Mouse (Mus musculus): ENCODE results near the gene Fam71a.

The Fam71a gene

DNA sequence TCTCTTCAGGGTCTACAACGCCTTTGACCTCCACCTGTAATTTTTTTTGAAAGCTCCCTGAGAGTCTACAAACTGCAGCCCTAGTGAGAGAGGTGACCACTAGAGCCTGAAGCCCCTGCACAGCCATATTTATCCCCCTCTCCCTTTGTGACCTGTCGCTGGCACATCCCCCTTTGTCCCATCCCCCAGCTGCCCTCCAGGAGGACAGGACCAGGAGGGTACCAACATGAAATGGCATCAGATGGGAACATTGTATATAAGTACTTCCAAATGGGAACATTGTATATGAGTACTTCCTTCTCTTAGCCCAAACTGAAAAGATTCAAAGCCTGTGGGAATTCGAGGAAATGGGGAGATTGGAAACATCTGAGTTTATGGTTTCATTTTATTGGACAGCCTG is at the start of gene Fam71a:
Fam71a (minus strand) TSS at position 101 of the 400 bp plus-strand sequence.
- no peak for DNase-seq (ENCODE audit: low spot score in 2 of 2)

DNA sequence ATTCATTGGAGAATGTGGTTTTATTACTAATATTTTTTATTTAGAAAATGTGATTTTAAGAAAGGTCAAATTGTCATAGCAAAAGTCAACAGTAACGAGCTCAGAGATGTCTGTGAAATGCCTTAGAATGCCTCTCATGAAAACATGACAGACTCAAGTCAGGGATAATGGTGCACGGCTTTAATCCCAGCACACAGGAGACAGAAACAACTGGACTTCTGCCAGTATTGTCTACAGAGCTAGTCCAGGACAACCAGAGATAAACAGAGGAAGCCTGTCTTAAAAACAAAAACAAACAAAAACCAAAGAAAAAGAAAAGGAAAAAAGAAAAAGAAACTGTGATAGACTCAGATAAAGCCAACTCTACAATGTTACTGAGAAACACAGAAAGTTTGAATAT is 46.5 kb upstream of the Fam71a start:
- DNase-seq (ENCODE audit: low spot score in 2 of 2), result no peak

GRCm38 (mm10) chr1:191205791-191206190 is 41.2 kb upstream of the Fam71a start:
- DNase-seq (ENCODE audit: low spot score in 2 of 2), result no peak

DNA sequence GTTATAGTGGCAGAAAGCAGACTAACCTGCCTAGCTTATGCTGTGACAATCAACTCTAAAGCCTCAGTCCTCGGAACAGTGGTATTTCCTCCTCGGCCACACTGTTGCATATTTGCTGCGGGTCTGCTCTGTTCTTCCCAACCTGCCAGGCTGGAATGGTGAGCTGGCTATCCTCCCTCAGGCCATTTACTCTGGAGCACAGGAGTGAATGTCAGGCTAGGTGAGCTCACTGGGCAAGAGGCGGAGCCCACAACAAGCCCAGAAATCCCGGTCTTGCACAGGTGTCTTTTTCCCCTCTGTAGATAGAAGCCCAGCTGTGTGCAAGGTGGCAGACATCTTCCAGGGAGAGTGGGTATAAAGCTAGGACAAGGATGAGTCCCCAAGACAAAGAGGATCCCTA is 40.3 kb upstream of the Fam71a start:
- DNase-seq (ENCODE audit: low spot score in 2 of 2), result no peak

GRCm38 (mm10) chr1:191203496-191203895 is 38.9 kb upstream of the Fam71a start:
- DNase-seq (ENCODE audit: low spot score in 2 of 2), result no peak

DNA sequence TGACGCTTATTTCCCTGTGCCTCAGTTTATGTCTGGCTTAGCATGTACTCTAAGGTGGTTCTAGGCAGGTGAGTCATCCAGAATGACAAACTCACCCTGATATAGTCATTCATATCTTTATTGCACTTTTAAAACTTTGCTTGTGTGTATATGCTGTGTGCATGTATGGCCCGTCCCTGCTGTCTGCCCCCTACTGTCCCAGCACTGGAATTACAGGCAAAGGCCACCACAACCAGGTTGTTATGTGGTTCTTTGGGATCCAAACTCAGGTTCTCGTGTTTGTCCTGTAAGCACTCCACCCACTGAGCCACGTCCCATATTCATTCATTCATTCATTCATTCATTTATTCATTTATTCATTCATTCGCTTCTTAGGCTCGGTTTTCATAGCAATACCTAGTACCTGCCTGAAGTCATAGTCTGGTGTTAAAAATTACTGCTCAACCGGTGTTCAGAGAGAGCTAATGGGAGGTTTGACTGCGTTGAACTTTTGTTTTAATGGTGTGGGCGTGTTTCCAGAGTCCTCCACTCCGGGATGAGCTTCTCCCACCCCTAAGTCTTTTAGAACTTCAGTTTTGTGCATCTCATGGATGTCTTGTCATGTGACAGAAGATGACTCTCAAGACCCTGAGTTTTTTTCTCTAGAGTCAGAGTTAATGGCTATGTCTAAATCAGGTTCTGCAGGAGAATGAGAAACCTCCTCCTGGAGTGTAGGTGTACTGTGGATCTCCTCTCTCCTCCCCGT is 37.8 kb upstream of the Fam71a start:
- no peak for DNase-seq (ENCODE audit: low spot score in 2 of 2)

DNA sequence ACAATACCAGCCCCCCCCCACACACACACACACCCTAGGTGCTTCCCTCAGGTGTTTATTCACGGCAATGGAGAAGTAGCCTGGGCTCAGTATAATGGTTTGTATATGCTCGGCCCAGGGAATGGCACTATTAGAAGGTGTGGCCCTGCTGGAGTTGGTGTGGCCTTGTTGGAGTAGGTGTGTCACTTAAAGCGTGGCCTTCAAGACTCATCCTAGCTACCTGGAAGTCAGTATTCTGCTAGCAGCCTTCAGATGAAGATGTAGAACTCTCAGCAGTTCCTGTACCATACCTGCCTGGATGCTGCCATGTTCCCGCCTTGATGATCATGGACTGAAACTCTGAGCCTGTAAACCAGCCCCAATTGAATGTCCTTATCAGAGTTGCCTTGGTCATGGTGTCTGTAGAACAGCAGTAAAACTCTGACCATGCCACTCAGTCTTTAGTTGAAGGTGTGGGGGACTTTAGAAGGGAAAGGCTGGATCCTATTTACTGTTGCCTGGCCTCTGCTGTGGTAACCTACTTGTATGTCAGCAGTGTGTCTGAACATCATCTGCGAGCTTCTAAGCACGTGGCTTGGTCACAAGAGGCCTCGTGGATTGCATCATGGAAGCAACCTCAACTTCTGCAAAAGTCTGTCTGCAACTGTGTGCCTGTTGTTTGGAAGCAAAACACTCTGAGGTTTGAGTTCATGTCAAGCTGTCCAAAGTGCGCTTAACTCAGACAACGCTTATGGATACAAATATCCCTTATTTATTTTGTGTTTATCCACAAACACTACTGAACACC is 36.4 kb upstream of the Fam71a start:
- no peak for DNase-seq (ENCODE audit: low spot score in 2 of 2)

GRCm38 (mm10) chr1:191197916-191198315 is 33.3 kb upstream of the Fam71a start:
- no peak for DNase-seq (ENCODE audit: low spot score in 2 of 2)

DNA sequence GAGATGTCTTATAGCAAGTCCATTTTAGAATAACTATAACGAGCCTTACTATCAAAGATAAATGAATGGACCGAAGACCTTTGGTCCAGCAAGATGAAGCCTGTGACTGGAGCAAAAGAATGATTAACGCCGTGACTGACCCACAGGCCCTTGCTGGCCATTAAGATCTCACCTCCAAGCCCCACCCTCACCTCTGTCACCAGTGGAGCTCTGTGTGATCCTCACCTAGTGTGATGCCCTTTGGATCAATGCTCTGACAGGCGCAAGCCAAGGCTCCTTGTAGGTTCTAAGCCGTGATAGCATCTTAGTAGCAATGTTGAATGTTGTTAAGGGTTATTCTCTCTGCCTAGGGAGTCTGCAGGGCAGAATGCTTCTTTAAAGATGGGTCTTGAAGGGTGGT is 31.4 kb upstream of the Fam71a start:
- no peak for DNase-seq (ENCODE audit: low spot score in 2 of 2)

DNA sequence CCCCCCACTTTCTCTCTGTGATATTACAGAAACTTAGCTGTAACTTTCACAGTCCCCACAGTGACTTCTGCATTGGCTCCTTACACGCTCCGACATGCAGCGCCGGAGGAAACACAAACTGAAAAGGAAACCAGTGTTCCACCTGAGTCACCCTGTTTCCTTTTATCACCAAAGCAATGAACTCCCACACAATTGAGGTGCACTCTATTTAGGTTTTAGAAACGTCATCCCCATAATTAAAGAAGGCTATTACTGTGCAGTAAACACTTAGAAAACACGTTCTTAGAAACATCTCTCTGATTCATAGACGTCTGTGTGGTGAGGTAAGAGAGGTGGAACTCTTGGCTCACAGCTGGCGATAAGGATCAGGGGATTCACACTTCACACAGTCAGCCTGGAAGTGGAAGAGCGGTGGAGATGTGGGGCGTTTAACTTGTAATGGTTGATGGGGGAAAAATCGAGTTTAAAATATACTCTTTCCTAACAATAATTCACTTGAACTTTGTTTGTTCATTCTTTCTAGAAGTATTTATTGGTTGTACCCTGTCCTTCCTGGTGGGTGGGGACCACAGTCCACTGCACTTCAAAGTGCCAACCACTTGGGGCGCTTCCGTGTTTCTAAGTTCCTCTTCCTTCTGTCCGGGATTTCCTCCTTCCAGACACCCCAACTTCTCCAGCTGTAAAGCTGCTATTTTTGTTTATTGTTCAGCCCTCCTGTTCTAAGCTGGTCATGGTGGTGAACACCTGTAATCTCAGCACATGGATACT is 29.2 kb upstream of the Fam71a start:
- no peak for DNase-seq (ENCODE audit: low spot score in 2 of 2)

DNA sequence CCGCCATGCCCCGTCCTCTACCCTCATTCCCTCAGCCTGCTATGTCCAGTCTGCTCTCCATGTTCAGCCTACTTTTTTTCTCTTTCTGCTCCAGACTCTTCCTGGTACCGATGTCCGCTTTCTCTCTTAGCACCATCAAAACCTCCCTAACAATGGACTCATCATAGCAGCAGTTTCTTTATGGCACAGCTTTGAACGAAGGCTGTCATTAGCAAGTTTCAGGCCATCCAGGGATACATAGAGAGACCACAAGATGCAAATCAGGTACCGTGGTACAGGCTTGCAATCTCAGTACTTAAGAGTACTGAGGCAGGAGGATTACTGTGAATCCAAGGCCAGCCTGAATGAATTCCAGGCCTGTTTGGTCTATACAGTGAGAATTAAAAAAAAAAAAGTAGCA is 28.1 kb upstream of the Fam71a start:
- no peak for DNase-seq (ENCODE audit: low spot score in 2 of 2)

DNA sequence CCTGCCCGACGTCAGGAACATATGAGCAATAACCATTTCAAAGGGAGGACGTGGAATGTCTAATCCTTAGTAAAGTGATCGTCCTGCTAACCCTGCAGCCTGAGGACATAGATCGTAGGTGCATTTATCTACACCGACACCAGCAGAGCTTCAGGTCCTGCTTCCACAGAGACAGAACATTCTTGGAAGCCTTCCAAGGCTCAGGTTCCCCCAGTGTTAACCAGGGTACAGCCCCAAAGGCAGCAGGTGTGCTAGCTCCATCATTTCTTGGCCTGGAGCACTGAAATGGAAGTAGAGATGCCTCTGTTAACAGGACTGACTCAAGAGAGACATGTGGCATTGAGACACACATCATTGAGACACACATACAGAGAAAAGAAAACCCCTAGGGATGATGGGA is 27.6 kb upstream of the Fam71a start:
- no peak for DNase-seq (ENCODE audit: low spot score in 2 of 2)

DNA sequence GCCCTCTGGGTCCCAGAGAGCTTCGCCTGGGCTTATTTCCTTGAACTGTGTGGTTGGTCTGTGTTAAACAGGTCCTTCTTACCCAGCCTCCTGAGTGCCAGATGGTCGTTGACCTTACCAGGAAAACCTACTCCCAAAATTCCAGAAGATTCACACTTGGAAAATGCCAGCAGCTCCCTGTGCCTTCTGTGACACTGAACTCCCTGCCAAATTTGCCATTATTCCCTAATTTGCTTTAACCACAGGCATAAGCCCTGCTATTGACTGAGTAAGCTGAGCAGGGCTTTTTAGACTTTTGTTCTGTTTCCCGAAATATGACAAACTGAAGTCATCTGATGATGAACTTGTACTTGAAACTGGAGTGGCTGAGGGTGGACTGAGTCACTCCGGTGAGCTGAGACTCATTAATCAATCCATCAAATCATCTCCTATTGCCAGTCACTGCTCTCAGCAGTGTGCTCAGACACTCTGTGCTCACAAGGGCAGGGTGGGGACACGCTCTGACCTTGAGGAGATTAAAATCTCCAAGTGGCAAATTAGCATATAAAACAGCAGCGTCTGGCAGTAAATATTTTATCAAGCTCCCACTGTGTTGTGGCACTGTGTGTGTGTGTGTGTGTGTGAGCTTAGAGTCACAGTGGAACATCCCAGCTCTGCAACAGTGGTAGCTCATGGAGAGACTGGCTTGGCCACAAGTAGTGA is 25.2 kb upstream of the Fam71a start:
- DNase-seq (ENCODE audit: low spot score in 2 of 2), result no peak

DNA sequence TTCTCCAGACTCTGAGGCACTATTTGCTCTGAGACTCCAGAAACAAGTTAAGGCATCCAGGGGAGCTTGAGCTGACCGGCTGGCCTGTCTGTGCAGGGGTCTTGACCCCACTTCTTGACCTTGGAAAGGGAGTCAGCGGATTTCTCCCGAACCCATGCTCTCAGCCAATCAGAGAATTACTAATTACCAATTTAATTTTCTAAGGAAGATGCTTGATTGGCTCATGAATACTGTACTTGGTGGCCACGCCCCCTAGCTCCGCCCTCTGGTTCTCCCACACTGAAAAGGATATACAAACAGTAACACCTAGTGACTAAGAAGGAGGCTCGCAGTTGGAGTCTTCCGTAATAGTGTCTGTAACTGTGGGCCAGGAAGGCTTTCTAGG is 21.8 kb upstream of the Fam71a start:
- DNase-seq (ENCODE audit: low spot score in 2 of 2), result peak in 1 of 2 experiments; percentile 4

- peak in 1 of 2 experiments; percentile 7 for DNase-seq (ENCODE audit: low spot score in 2 of 2)
These were observed 21.3 kb upstream of the Fam71a start for GRCm38 (mm10) chr1:191185761-191186385.

DNA sequence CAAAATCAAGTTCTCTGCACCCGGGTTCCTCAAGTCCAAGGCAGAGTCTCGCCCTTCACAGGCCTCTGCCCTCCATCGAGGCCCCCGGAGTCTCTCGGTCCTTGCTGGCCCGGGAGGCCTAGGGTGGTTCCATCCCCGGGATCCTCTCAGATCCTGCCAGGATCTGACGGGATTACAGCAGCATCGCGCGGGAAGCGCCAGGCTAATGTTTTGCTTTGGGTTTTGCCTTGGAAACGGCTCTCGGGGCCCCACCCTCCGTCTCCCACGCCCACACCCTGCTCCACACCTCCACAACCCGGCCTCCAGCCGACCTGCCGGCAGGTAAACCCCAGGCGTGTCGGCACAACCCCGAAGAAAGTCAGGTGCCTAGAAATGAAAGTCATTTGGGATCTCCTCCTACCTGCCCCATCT is 20.2 kb upstream of the Fam71a start:
- peak in 1 of 2 experiments; percentile 10 for DNase-seq (ENCODE audit: low spot score in 2 of 2)

DNA sequence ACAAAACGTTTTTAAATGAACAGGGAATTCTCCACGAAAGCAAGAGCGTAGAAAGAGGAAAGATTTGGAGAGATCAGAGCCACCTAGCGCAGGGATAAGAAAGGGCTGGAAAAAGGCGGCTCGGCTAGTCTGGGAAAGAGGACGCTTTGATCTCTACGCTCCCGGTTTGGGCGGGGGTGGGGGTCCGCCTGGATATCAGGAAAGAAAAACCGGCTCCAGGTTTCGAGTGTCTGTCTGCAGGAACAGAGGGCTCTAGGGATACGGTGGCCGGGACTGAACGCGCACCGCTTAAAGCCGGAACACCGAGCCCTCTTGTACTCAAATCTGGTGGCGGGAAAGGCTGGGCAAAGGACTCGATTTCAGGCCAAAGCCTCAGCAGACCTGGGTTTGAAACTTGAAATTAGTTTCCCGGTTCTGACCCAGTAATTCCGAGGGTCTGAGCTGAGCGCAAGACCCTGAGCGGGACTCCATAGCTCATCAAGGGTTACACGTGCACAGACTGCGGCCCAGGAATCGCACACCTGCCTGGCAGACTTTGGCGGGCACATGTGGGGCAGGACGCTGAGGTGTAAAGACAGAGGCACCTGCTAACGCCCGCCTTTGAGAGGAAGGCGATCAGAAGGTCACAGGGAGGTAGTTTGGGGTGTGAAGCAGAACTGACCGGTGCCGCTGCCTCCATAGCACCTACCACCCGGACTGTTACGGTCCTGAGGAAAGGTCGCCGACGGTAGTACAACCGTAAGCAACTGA is 19.6 kb upstream of the Fam71a start:
- peak in 1 of 2 experiments; percentile 26 for DNase-seq (ENCODE audit: low spot score in 2 of 2)

- DNase-seq (ENCODE audit: low spot score in 2 of 2), result peak; percentile 74 to 86
These were observed 18.8 kb upstream of the Fam71a start for GRCm38 (mm10) chr1:191183163-191184065.

DNA sequence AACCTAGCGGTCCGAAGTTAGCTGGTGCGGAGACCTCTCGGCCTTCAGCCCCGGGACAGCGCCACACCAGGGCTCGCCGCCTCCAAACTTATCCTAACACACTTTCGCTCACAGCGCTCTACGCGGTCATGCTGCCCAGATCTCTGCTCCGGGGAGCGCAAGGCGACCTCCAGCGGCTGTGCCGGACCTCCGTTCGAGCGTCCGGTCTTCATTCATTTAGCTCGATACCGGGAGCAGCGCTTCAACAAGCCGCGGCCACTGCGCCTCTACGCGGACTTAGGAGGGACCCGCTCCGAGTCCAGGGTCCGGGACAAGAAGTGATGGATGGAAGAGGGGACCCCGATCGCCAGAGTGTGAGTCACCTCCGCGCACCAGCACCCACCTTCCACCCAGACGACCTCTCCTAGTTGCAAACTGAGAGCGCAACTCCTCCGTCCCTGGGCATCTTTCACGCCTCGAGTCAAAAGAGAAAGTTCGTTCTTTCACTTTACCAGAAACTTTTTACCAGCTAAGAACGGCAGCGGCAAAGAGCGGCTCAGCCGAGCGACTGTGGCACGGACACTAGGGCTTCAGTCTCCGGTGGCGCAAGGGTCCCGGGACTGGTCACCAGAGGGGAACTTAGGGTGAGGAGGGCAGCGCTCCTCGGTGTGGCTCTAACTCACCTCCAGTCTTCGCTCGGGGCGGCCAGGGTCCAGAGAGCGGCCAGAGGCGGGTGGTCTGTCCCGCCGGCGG is 18.0 kb upstream of the Fam71a start:
- peak in 1 of 2 experiments; percentile 23 for DNase-seq (ENCODE audit: low spot score in 2 of 2)

Measured in right cerebral cortex, adult 2 months (tissue).